Mouse (Mus musculus) lung, postnatal 0 days (tissue): ENCODE data around the gene Slc43a3.

ENCODE experiments used
- CTCF ChIP-seq: IDR thresholded peaks from 2 replicates; pipeline ENCODE4 v1.5.1; 2016; ENCODE audit warnings: antibody characterized with exemption, mild to moderate bottlenecking
- EP300 ChIP-seq: IDR thresholded peaks from 2 replicates; pipeline ENCODE4 v1.6.1; 2016; ENCODE audit warnings: antibody characterized with exemption, mild to moderate bottlenecking, control low read depth

GRCm38 (mm10) chr2:84996376-84996775 is 60.0 kb downstream of the Slc43a3 start:
- TF ChIP-seq CTCF = no peak
- TF ChIP-seq EP300 = no peak
